Mouse (Mus musculus) kidney, postnatal 0 days (tissue): ENCODE measurements around the gene Klk11. TPM values are rescaled to one million over a fixed set of nuclear protein-coding genes. Genes with fewer than 3 reads are reported as not detected.
A peak's percentile ranks its signal among the peaks of the same experiment; 100 is the strongest.

Experiments
- ATAC-seq: fragments of 200-750 bp; cut with Nextera tagmentation; replicated peaks from 2 replicates; pipeline ENCODE4 v1.8.0; 2017; ENCODE audit warnings: low read depth, moderate number of reproducible peaks, moderate TSS enrichment, moderate library complexity; ENCODE audit not compliant: low FRiP score
- DNase-seq: peaks from one replicate; pipeline ENCODE4 v3.0.0-alpha.2; 2016; ENCODE audit warnings: low spot score
- H3K27ac ChIP-seq: fragments of 300-500 bp; sonication (generic); 2 replicates; pipeline ENCODE4 v1.5.1; 2014; ENCODE audit warnings: mild to moderate bottlenecking
- H3K27me3 ChIP-seq: fragments of 300-500 bp; sonication (generic); 2 replicates; pipeline ENCODE4 v1.6.1; 2014; ENCODE audit warnings: low read length, mixed read lengths; ENCODE audit not compliant: insufficient read depth
- H3K36me3 ChIP-seq: fragments of 300-500 bp; sonication (generic); 2 replicates; pipeline ENCODE4 v1.6.1; 2014; ENCODE audit warnings: low read length, mixed read lengths; ENCODE audit not compliant: insufficient read depth
- H3K4me1 ChIP-seq: fragments of 300-500 bp; sonication (generic); replicated peaks from 2 replicates; pipeline ENCODE4 v1.6.1; 2014; ENCODE audit warnings: antibody characterized with exemption, low read length, mixed read lengths; ENCODE audit not compliant: insufficient read depth
- H3K4me2 ChIP-seq: fragments of 300-500 bp; sonication (generic); 2 replicates; pipeline ENCODE4 v1.6.1; 2014; ENCODE audit warnings: mild to moderate bottlenecking, low read length, moderate library complexity, mixed read lengths
- H3K4me3 ChIP-seq: fragments of 300-500 bp; sonication (generic); replicated peaks from 2 replicates; pipeline ENCODE4 v1.5.1; 2014; ENCODE audit warnings: low read depth, low read length
- H3K9ac ChIP-seq: fragments of 300-500 bp; sonication (generic); 2 replicates; pipeline ENCODE4 v1.6.1; 2014; ENCODE audit warnings: low read depth, low read length
- H3K9me3 ChIP-seq: fragments of 300-500 bp; sonication (generic); replicated peaks from 2 replicates; pipeline ENCODE4 v1.6.1; 2016; ENCODE audit warnings: low read length, inconsistent platforms, mixed read lengths
- CTCF ChIP-seq: IDR thresholded peaks from 2 replicates; pipeline ENCODE4 v1.5.1; 2016; ENCODE audit warnings: antibody characterized with exemption, low read depth, mild to moderate bottlenecking, moderate library complexity
- WGBS: fragments of 180-500 bp; shearing (Covaris S2); extraction: QIAGEN DNeasy Blood & Tissue Kit; methylation state at CpG from one replicate; pipeline ENCODE4 v1.1.7; 2014; 5-methylcytosine and 5-hydroxymethylcytosine counted together
- polyA plus RNA-seq: library from polyadenylated mRNA; unstranded; fragments of >200 nt; fragmentation: Nextera tagmentation; extraction: Ambion mirVana; gene quantifications from 2 replicates; pipeline ENCODE4 v1.2.1, GENCODE M21; 2015

Gene Klk11
- polyA plus RNA-seq, 1 experiment from 2014 or later = not detected

- TF ChIP-seq CTCF = no peak
- ATAC-seq (no peak), DNase-seq (no peak)
- Histone ChIP-seq H3K27me3 (no peaks in the 10 kb centered on the region), H3K4me3 (no peak overlapping the region), H3K4me1 (peaks cover 6% of the 10 kb centered on the region), H3K9ac (no peak overlapping the region), H3K36me3 (no peaks in the 10 kb centered on the region), H3K27ac (no peak overlapping the region), H3K9me3 (no peaks in the 10 kb centered on the region), H3K4me2 (no peak overlapping the region)
- WGBS = 72% methylated on average over 7 of the region's 7 CpGs
Measured at GRCm38 (mm10) chr7:43799876-43800275, 25.5 kb downstream of the Klk11 start.

GRCm38 (mm10) chr7:43810994-43811393, 36.6 kb downstream of the Klk11 start, which contains the start of gene Klk7:
Klk7 (plus strand) TSS chr7:43811294.
- Histone ChIP-seq H3K36me3 (no peaks in the 10 kb centered on the region), H3K4me3 (no peak within 1 kb of the TSS), H3K4me2 (no peak within 1 kb of the TSS), H3K27me3 (no peaks in the 10 kb centered on the region), H3K9ac (no peak within 1 kb of the TSS), H3K27ac (no peak within 1 kb of the TSS), H3K4me1 (no peaks in the 10 kb centered on the region), H3K9me3 (no peaks in the 10 kb centered on the region)
- WGBS = 47% methylated on average over 5 of the region's 5 CpGs
- TF ChIP-seq CTCF = no peak
- ATAC-seq (no peak), DNase-seq (no peak)

DNA sequence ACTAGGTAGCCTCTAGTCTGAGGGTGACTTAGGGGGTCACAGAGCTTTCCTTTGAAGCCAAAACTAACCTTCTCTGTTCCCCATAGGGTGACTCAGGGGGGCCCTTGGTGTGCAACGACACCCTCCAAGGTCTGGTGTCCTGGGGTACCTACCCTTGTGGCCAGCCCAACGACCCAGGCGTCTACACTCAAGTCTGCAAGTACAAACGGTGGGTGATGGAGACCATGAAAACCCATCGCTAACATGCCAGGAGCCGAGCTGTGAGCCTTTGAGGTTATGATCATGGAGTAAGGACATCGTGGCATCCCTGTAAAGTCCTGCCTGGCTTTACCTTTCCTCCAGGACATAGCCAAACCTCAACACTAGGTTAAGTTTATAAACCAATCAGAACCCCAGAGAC, 40.8 kb downstream of the Klk11 start:
- no peak overlapping the region for H3K4me3 ChIP-seq
- no peak overlapping the region for H3K4me2 ChIP-seq
- no peaks in the 10 kb centered on the region for H3K9me3 ChIP-seq
- ATAC-seq = no peak
- WGBS = 90% methylated on average over 7 of the region's 7 CpGs
- no peak overlapping the region for H3K27ac ChIP-seq
- no peak overlapping the region for H3K9ac ChIP-seq
- DNase-seq = no peak
- no peak for TF ChIP-seq CTCF
- H3K27me3 ChIP-seq = no peaks in the 10 kb centered on the region
- no peaks in the 10 kb centered on the region for H3K4me1 ChIP-seq
- no peaks in the 10 kb centered on the region for H3K36me3 ChIP-seq

DNA sequence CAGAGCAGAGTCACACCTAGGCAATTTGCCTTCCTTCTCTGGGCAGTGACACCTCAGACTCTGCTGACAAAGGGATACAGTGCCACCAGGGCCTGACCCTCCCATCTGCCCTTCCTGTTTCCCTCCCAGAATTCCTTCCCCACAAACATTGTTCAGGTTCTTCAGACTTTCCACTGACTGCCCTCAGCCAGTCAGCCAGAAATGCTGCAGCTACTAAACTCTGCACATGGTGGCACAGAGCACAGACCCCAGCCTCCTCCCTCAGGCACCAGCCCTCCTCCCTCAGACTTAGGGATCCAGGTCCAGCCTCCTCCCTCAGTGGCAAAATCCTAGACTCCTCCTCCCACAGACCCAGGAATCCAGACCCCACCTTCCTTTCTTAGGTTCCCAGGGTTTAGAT, 42.3 kb downstream of the Klk11 start:
- DNase-seq (no peak), ATAC-seq (0 out of 2 replicates have a peak, but pooled peaks have one; percentile 40)
- Histone ChIP-seq H3K27me3 (no peaks in the 10 kb centered on the region), H3K27ac (no peak overlapping the region), H3K4me3 (no peak overlapping the region), H3K9me3 (no peaks in the 10 kb centered on the region), H3K4me1 (no peaks in the 10 kb centered on the region), H3K4me2 (no peak overlapping the region), H3K9ac (no peak overlapping the region), H3K36me3 (no peaks in the 10 kb centered on the region)
- no peak for TF ChIP-seq CTCF

- Histone ChIP-seq H3K36me3 (no peaks in the 10 kb centered on the region), H3K9ac (no peak overlapping the region), H3K9me3 (no peaks in the 10 kb centered on the region), H3K4me1 (no peaks in the 10 kb centered on the region), H3K27me3 (no peaks in the 10 kb centered on the region), H3K4me3 (no peak overlapping the region), H3K4me2 (no peak overlapping the region), H3K27ac (no peak overlapping the region)
- ATAC-seq (no peak), DNase-seq (no peak)
- TF ChIP-seq CTCF = no peak
- WGBS = 80% methylated on average over 7 of the region's 7 CpGs
Measured at GRCm38 (mm10) chr7:43821581-43821980, 47.2 kb downstream of the Klk11 start.

DNA sequence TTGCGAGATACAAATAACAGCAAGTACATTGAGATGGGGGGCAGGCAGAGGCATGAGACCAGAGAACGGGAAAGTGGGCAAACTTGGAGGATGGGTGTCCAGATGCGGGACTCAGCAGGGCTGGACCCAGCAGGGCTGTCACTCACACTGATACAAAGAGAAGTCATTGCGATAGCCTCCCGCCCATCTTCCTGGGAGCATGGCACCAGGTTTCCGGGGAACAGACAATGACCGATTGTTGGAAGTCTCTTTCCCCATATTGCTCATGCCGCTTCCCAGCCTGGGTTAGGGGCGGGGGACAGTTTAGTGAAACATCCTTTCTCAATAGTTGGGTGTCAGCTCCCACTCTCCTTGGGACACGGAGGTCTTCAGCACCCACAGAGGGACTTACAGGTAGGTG, 49.8 kb downstream of the Klk11 start, which contains the start of gene Klk6:
TSS of gene Klk6 (plus strand) at position 301 of the 400 bp plus-strand sequence.
- 90% methylated on average over 10 of the region's 10 CpGs for WGBS
- H3K36me3 ChIP-seq = no peaks in the 10 kb centered on the region
- no peaks in the 10 kb centered on the region for H3K4me1 ChIP-seq
- no peaks in the 10 kb centered on the region for H3K27me3 ChIP-seq
- H3K27ac ChIP-seq = no peak within 1 kb of the TSS
- ATAC-seq = no peak
- H3K4me3 ChIP-seq = no peak within 1 kb of the TSS
- no peak within 1 kb of the TSS for H3K9ac ChIP-seq
- no peak for DNase-seq
- TF ChIP-seq CTCF = no peak
- no peaks in the 10 kb centered on the region for H3K9me3 ChIP-seq
- H3K4me2 ChIP-seq = no peak within 1 kb of the TSS

GRCm38 (mm10) chr7:43826056-43826455, 51.7 kb downstream of the Klk11 start:
- no peak for ATAC-seq
- no peak overlapping the region for H3K27ac ChIP-seq
- no peak overlapping the region for H3K4me3 ChIP-seq
- no peak overlapping the region for H3K9ac ChIP-seq
- TF ChIP-seq CTCF = no peak
- DNase-seq = no peak
- no peaks in the 10 kb centered on the region for H3K27me3 ChIP-seq
- 88% methylated on average over 5 of the region's 5 CpGs for WGBS
- no peaks in the 10 kb centered on the region for H3K36me3 ChIP-seq
- H3K9me3 ChIP-seq = no peaks in the 10 kb centered on the region
- no peak overlapping the region for H3K4me2 ChIP-seq
- H3K4me1 ChIP-seq = no peaks in the 10 kb centered on the region
